Mouse (Mus musculus) hematopoietic stem cell, adult 5-6 weeks (primary cell): Measurements from ENCODE around the gene Slc7a6. TPM values are rescaled to one million over a fixed set of nuclear protein-coding genes. Genes with fewer than 3 reads are reported as not detected.

Source experiments
- ATAC-seq, 2 experiments: fragments of 125-278 bp in 1 of 2; replicated peaks in 1 of 2; 2 replicates each; pipeline ENCODE4 v1.8.0; 2016 to 2017; ENCODE audit warnings: inconsistent platforms in 2 of 2, mild to moderate bottlenecking in 2 of 2, moderate number of reproducible peaks in 2 of 2, low read depth in 1 of 2, moderate TSS enrichment in 1 of 2; ENCODE audit not compliant: low FRiP score in 2 of 2, poor library complexity in 2 of 2, severe bottlenecking in 2 of 2, insufficient read depth in 1 of 2, low TSS enrichment in 1 of 2
- total RNA-seq: library from RNA; stranded (forward); fragments of 172-1452, 232-1000 nt; gene quantifications from 2 replicates; pipeline ENCODE4 v1.2.3, GENCODE M21; 2017

Gene Slc7a6
- total RNA-seq, 1 experiment from 2014 or later, result 23.8 TPM

DNA sequence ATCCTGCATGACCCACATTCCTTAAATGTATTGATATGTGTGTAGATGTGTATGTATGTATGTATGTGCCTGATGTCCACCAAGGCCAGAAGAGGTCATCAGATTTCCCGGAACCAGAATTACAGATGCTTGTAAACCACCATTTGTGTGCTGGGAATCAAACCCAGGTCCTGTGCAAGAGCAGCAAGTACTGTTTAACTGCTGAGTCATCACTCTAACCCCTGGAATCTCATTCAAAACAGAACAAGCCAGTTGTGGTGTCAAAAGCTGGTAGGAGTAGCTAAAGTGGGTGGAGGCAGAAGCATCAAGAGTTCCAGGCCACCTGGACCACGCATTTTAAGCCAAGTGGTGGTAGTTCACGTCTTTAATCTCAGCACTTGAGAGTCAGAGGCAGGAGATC is 45.3 kb downstream of the Slc7a6 start:
- ATAC-seq, result no peak

DNA sequence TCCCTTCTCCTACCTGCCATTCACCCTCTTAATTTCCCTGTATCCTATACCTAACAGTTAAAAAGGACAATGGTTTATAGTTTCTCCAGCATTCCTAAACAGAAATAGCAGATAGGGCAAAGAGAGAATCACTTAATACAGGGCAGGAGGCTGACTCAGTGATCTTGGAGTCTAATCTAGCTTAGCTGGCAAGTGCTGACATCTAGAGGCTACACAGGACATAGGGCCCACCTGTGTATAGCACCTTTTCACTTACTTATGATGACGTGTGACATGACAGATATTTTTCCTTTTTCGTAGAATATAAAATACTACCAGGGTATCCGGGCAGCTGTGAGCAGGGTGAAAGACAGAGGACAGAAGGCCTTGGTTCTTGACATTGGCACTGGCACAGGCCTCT is 51.0 kb downstream of the Slc7a6 start:
- no peak for ATAC-seq

DNA sequence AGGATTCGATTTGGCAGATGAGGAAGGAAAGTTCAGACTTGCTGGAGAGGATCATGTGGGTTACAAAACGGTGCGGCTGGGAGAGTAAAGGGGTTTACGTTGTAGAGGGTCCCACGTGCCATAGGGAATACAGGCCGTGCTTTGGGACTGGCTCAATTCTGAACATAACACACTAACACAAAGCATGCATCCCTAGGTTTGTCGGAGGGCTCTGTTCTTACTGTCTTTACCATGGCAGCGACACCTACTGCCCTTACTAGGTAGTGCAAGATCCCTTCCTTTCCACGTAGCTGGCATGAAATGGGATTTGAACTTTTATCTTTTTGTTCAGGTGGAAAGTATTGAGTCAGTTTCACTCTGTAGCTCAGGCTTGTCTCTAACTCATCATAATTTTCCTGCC is 57.9 kb downstream of the Slc7a6 start:
- ATAC-seq, result peak; percentile 48 to 59; a peak in 1 of 4 replicates

DNA sequence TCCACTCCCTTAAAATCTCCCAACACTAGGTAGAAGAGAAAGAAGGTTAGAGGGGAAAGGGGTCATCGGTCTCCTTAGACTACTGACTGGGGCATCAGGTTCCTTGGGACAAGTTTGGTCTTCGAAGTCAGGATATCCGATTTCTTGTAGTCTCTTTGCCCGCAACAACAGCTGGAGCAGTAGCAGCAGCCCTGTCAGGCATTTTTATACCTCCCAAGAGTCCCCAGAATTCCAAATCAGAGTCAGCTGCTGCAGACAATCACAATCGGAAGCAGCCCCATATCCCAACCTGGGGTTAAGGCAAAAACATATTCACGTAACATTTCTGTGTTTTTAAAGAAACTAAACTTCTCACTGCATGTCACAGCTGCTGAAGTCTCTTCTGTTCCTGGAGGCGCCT is 62.9 kb downstream of the Slc7a6 start:
- ATAC-seq, result no peak

DNA sequence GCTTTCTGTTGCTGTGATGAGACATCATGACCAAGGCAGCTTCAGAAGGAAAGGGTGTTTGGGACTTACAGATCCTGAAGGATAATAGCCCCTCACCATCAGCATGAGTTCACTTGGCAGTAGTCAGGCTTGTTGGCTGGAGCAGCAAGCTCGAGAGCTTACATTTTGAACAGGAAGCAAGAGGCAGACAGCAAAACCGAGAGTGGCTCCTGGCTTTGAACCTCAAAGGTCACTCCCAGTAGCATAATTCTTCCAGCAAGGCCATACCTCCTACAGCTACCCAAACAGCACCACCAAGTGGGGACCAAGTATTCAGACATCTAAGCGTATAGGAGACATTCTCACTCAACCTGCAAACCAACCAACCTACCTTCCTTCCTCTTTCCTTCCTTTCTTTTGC is 64.1 kb downstream of the Slc7a6 start:
- no peak for ATAC-seq

DNA sequence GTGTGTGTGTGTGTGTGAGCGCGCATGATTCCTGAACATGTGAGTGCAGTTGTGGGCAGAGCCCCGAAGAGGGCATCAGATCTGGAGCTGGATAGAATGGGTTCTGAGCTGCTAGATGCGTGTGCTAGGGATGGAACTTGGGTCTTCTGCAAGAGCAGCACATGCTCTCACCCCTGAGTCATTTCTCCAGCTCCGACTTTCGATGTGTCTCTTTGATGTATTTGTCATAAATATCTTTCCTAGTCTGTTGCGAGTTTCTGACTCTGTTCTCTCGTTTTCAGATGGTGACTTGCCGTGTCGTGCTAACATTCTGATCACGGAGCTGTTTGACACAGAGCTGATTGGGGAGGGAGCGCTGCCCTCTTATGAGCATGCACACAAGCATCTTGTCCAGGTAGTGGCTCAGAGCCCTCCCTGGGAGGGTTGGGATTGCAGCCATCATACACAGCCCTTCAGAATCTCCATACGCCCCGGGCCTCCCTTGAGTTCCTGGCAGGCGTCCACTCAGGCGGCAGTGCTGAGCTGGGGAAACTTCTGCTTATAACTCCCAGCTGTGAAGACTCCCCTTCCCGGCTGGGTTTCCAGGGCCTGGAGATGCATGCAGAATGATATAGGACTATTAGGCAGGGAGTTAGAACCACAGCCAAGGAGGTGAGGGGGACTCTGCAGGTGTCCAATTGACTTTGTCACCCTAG is 66.1 kb downstream of the Slc7a6 start:
- no peak for ATAC-seq

DNA sequence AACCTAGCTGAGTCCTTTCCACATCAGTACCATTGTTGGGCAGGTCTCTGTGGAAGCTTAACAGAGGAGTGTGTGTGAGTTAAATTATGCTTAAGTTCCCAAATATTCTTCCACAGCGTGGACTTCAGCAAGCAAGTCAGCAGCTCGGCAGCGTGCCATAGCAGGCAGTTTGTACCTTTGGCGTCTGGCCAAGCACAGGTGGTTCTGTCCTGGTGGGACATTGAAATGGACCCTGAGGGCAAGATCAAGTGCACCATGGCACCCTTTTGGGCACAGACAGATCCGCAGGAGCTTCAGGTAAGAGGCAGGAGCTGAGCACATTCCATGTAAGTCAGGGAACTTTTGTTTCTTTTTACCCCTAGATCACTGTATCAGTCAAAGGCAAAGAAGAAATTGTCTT is 68.4 kb downstream of the Slc7a6 start:
- no peak for ATAC-seq

Other genes with a start within 250 kb of the Slc7a6 start
- not detected in 2 replicates for gene Ctrl, start 235.0 kb upstream of the Slc7a6 start, total RNA-seq
- gene Psmb10, start 230.4 kb upstream of the Slc7a6 start, total RNA-seq, result 38.8 and 79.5 TPM in 2 replicates
- gene Lcat, start 225.5 kb upstream of the Slc7a6 start, total RNA-seq, result not detected in 2 replicates
- gene Slc12a4, start 202.8 kb upstream of the Slc7a6 start, total RNA-seq, result 1.4 and 8.0 TPM in 2 replicates
- not detected in 2 replicates for gene Dpep3, start 189.4 kb upstream of the Slc7a6 start, total RNA-seq
- 5.0 and 14.4 TPM in 2 replicates for gene Dus2, start 177.5 kb upstream of the Slc7a6 start, total RNA-seq
- not detected in 2 replicates for gene Dpep2nb, start 162.9 kb upstream of the Slc7a6 start, total RNA-seq
- 10.1 and 12.8 TPM in 2 replicates for gene Ddx28, start 157.0 kb upstream of the Slc7a6 start, total RNA-seq
- 34.5 and 42.0 TPM in 2 replicates for gene Nfatc3, start 110.0 kb upstream of the Slc7a6 start, total RNA-seq
- gene Esrp2, start 31.9 kb upstream of the Slc7a6 start, total RNA-seq, result not detected in 2 replicates
- gene Pla2g15, start 18.5 kb upstream of the Slc7a6 start, total RNA-seq, result 7.9 and 16.3 TPM in 2 replicates
- gene Slc7a6os, start 42.1 kb downstream of the Slc7a6 start, total RNA-seq, result 42.8 and 50.0 TPM in 2 replicates
- 26.3 and 34.3 TPM in 2 replicates for gene Prmt7, start 42.1 kb downstream of the Slc7a6 start, total RNA-seq
- gene Smpd3, start 169.1 kb downstream of the Slc7a6 start, total RNA-seq, result 0.25 and 0.31 TPM in 2 replicates
- 16.1 and 18.6 TPM in 2 replicates for gene Zfp90, start 246.5 kb downstream of the Slc7a6 start, total RNA-seq